Mouse (Mus musculus) left cerebral cortex, postnatal 14 days (tissue): Measurements from ENCODE around the gene Pax6. TPM values are rescaled to one million over a fixed set of nuclear protein-coding genes. Genes with fewer than 3 reads are reported as not detected.
A peak's percentile ranks its signal among the peaks of the same experiment; 100 is the strongest.

Experiments
- DNase-seq, 2 experiments: peaks; one replicate each; pipeline ENCODE4 v3.0.0; 2021 to 2022; ENCODE audit warnings: low spot score in 2 of 2, mixed read lengths in 1 of 2
- intact Hi-C: fragments of 180-260 bp; cut with DNase I; formaldehyde crosslinking; loops from one replicate; pipeline ENCODE4 v1.15.1; 2025
- total RNA-seq, 2 experiments: library from RNA; stranded (reverse); gene quantifications; 2 replicates each; pipeline ENCODE4 v1.2.3; 2021

Pax6 gene
- total RNA-seq, 2 experiments from 2014 or later: 5.2 to 8.1 TPM

DNA sequence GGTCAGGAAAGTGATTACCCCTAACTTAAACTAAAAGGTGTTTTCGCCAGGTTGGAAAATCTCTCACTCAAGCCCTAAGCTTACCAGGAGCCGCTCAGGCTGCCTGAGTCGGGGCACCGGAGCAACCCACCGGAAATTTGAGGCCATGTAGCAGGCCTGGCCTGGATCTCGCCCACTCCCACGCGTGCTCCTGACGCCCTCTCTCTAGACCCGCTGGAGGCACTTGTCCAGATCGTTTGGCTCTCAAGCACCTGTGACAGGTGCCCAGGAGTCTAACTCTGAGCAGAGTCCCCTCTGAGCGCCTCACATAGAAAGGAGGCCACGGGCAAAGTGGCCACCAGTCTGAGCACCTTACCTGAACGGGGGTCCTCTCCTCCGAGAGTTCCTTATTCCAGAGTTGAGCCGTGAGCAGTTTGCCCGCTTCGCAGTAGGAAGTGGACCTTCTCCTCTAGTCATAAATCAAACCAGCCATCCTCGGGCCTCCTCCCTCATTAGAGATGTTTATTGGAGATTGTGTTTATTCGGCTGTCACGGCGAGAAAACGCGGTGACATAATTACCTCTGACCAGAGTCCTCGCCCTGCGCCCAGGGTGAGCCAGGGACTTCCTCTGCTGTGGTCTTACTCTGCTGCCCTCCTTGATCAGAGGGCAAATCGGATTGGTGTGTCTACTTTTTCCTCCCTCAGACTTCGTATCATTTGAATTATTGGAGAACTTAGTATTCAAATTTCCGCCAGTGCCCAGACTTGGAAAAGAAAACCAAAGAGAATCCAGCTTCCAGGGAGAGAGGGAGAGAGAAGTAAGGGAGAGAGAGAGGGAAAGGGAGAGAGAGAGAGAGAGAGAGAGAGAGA is 1.4 kb downstream of the Pax6 start:
- intact Hi-C loops: loop anchor here (5.0 to 10.0 kb wide), 2 partner anchors 335 to 548 kb away; no protein-coding TSS in a partner anchor
- DNase-seq: no peak

DNA sequence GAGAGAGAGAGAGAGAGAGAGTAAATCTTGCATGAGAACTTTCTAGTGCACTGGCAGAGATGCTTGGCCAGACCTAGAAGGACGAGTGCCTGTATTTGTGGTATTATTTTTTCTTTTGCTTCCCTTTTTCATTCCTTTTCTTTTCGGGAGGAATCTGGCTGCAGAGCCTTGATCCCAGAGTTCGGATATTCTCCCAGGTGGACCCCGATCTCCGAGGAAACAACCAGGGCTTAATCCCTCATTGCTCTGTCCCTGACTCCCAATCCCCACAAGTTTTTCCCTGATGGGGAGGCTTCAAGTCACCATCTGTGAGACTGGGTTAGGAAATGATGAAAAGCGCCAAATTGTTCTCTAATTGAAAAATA is 2.0 kb downstream of the Pax6 start:
- no peak for DNase-seq
- intact Hi-C loops: loop anchor here (5.0 kb wide), 1 partner anchor 548 kb away; no protein-coding TSS in a partner anchor

DNA sequence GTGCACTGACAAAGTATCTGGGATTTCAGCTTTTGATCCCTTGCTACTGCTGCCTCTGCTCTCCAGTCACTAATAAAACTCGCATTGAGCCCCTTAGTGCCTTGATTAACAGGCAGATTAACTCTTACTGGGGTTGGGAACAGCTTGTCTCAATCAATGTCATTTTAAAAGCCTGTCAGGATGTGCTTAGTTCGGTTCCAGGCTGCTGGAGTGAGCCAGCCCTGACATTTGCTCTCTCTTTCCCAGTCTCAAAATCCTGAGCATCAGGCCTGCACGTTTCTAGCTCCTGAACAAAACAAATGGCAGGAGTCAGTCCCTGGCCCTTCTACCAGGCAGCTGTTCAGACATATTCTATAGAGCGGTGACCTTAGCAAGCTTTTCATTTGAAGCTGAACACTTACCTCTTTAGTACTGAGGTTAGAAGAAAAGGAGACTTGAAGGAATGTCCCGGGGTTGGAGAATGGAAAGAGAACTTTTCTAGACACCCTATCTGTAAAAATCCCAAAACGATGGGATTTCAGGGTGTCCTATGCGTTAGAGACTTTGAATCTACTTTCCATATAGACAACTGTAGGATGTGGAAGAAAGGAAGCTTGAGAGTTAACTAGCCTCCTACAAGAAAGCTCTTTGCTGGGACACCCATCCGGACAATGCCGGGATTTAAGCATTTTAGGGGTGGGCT is 2.6 kb downstream of the Pax6 start:
- intact Hi-C loops: loop anchor here (5.0 kb wide), 1 partner anchor 549 kb away; no protein-coding TSS in a partner anchor
- DNase-seq: no peak

DNA sequence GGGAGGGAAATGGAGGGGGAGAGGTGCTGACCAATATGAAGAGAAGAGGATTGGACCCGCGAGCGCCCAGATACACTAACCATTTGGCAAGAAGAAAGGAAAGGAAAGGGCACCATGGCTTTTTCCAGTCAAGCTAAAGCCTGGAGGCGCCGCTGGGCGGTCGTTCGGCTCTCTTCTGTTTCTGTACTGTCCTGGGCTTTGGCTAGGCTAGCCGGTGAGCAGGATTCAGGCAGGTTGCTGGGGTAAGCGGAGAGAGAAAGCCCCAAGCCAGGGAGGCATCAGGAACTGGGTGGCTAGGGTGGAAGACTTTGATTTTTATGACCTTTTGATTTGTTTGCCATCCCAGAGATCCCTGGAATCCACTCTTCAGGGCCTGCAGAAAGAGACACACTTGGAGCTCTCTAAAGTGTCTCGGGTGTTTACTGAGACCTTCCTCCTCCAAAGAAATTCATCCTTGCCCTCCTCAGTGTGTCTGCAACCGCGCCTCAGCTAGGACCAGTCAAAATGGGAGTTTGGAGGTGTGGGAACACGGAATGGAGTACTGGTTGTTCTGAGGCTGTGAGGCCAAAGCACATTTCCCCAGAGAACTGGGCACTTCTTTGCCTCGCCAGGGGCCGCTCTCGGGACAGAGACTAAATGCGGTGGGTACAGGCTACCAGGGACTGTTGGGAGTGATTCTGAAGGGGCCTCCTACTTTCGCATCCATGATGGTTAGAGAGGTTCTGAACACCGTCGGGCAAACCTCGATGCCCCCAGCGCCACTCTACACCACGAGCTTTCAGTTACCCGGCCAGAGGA is 3.3 kb downstream of the Pax6 start:
- intact Hi-C loops: loop anchor here (5.0 kb wide), 1 partner anchor 550 kb away; no protein-coding TSS in a partner anchor
- no peak for DNase-seq

- intact Hi-C loops: loop anchor here (5.0 kb wide), 1 partner anchor 550 kb away; no protein-coding TSS in a partner anchor
- no peak for DNase-seq
These were observed 3.9 kb downstream of the Pax6 start for GRCm38 (mm10) chr2:105672596-105672960.

GRCm38 (mm10) chr2:105673054-105673453 is 4.4 kb downstream of the Pax6 start:
- intact Hi-C loops: loop anchor here (5.0 kb wide), 1 partner anchor 551 kb away; no protein-coding TSS in a partner anchor

GRCm38 (mm10) chr2:105673631-105674060 is 4.9 kb downstream of the Pax6 start:
- DNase-seq: no peak
- intact Hi-C loops: loop anchor here (5.0 kb wide), 1 partner anchor 551 kb away; no protein-coding TSS in a partner anchor

More at GRCm38 (mm10) chr2:105673054-105673453, 4.4 kb downstream of the Pax6 start:
- DNase-seq: no peak

DNA sequence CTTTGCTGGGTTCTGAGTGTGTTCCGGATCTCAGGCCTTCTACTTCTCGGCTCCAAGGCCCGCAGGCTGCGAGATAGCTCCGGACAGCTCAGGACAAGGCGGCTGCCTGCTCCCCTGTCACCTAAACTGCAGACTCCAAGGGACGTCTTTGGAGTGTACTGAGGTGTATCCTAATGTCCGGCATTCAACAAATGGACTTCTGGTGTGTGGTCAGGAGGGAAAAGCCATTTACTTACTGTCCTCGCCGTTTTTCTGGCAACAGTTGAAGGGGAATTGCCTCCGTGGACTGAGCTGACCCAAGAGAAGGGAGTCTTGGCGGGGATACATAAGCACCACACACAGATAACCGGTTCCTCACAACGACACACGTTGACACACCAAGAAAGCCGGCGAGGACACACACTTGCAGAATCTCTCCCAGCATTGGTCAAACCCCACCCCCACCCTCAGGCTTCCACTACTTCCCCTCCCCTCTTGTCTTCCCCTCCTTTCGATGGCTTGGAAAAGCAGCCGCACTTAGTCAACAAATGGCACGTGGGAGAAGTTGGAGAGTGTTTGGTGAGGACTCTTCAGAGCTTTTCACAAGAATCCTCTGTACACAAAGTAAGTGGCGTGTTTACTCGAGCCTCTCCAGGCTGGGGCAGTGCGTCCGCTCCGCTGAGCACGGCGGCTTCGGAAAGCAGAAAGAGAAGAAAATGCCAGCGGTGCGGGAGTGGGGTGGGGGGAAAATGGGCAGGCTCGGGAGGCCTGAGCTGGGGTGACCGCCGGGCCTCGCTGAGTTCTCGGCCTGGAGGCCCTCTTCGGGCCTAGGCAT is 5.6 kb downstream of the Pax6 start:
- intact Hi-C loops: loop anchor here (5.0 kb wide), 1 partner anchor 552 kb away; no protein-coding TSS in a partner anchor
- no peak for DNase-seq

- intact Hi-C loops: loop anchor here (5.0 kb wide), 3 partner anchors 232 to 553 kb away; no protein-coding TSS in a partner anchor
- peak; percentile 80 to 82 for DNase-seq
These were observed 6.4 kb downstream of the Pax6 start for GRCm38 (mm10) chr2:105674875-105675729.

DNA sequence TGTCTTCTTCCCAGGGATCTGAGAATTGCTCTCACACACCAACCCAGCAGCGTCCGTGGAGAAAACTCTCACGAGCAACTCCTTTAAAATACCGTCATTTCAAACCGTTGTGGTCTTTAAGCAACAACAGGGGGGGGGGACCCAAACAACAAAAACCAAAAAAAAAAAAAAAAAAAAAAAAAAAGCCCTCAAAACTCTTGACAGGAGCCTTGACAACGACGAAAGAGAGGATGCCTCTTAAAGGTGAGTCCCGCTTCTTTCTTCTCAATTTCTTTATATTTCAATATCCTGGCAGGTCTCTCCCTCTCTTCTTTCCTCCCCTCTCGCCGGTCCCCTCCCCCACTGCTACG is 7.0 kb downstream of the Pax6 start:
- intact Hi-C loops: loop anchor here (5.0 kb wide), 2 partner anchors 232 to 407 kb away; no protein-coding TSS in a partner anchor
- no peak for DNase-seq

DNA sequence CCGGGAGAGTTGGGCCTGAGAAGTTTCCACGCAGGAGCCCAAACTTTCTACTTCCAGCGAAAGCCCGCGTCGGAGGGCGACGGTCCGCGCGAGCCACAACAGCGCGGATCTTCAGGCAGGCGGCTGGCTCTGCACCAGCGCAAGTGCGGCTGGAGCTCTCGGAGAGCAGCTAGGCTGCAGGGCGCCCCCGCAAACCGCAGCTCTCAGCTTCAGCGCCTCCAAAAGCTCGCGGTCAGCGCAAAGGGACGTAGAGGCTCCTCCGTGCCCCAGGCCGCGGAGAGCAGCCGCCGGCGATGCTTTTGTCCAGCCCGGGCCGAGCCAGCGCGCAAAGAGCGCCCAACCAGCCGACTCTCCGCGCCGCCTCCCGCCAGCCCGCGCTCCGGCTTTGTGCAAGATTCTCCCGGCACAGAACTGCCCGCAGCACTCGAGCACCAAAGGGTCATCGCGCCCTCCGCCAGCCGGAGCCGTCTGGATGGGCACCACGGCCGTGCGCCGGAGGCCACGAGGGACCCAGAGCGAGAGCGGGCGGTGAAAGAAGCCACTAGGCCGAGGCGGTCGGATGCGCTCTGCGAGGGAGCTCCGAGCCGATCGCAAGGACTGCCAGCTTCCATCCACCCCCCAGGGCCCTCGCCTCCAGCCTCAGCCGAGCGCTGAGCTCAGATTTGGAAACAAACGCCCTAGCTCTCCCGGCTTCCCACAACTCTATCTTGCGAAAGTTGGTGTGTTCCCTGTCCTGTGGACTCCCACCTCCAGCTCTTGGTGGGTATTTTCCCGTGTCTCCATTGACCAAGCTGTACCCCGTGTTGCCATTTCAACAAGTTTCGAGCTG is 7.6 kb downstream of the Pax6 start:
- intact Hi-C loops: loop anchor here (5.0 kb wide), 2 partner anchors 231 to 406 kb away; no protein-coding TSS in a partner anchor
- DNase-seq: no peak

DNA sequence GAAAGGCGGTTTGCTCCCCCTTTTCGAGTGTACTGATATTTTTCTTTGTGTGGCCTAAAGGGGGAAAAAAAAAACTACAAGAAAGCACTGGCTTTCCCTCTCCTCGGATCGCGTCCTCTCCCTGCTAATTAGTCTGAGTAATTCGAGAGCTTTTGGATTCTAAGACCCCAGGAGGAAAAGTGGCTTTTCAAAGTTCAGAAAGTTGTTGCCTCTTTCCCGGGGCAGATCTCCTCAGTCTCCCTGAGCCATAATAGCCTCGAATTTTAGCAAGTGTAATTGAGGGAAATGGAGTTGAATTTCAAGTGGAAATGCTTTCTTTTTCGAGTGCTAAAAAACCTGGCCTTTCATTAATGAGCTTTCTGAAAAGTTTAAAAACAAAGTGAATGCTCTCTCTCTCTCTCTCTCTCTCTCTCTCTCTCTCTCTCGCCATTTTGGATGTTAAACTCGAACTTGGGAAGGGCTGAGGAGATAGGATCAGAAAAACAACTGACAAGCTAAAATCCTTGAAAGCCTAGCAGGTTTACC is 8.3 kb downstream of the Pax6 start:
- intact Hi-C loops: loop anchor here (5.0 kb wide), 2 partner anchors 230 to 405 kb away; no protein-coding TSS in a partner anchor
- DNase-seq: no peak

DNA sequence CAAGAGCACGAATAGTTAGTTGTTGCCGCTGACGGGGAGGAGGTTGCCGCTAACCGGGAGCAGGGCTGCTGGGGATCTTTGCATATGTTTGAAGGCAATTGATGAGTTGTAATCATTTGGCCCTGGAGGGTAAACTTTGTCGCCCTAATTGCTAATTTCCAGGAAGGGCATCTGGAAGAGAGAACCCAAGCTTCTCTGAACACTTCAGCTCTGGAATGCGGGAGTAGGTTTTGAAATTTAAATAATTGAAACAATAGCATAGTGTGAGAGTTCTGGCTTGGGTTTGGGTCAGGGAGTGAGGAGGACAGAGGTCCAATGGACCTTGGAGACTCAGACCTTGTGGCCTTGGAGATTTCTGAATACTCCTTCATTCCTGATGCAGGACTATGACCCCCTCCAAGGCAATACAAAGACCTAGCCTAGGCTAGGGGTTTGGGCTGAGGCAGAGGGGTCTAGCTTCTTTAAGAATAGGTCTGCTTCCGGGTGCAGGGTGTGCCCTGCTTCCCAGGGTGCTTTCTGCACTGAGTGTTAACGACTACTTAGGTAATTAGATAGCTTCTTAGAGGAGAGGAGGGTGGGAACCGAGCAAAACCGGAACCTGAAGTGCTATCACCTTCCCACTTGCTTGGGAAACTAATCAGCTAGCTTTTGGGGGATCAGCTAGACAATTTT is 8.9 kb downstream of the Pax6 start:
- intact Hi-C loops: loop anchor here (5.0 kb wide), 2 partner anchors 230 to 405 kb away; no protein-coding TSS in a partner anchor
- DNase-seq: no peak

GRCm38 (mm10) chr2:105678306-105678705 is 9.6 kb downstream of the Pax6 start:
- no peak for DNase-seq
- intact Hi-C loops: loop anchor here (5.0 kb wide), 2 partner anchors 229 to 404 kb away; no protein-coding TSS in a partner anchor

DNA sequence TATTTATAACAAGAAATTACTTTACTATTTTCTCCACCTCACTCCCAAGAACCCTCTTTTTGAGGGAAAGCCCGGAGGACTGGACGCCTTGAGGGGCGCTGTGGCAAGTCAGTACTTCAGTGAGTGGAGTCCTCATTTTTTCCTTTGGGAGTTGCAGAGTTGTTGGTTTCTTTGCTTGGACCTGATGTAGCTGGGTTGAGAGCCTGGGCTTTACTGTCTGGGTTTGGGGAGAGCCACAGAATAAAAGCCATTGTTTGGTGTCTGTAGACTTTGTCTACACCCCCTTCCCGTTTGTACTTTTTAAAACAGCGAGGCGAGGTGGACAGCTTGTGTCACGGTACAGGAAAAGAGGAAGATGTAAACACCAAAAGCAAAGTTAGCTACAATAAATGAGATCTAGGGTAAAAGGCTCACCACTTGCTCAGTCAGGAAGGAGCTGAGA is 10.2 kb downstream of the Pax6 start:
- intact Hi-C loops: loop anchor here (5.0 kb wide), 2 partner anchors 228 to 403 kb away; no protein-coding TSS in a partner anchor
- no peak for DNase-seq

GRCm38 (mm10) chr2:105679331-105679730 is 10.6 kb downstream of the Pax6 start:
- intact Hi-C loops: loop anchor here (5.0 kb wide), 2 partner anchors 228 to 403 kb away; no protein-coding TSS in a partner anchor
- DNase-seq: no peak
